7 mouse cellular contexts compared by ENCODE assay signal in genomic region chr6:147091136-147092120, GRCm38 (mm10). TPM values are rescaled to one million over a fixed set of nuclear protein-coding genes. Genes with fewer than 3 reads are reported as not detected.
DNase-seq lines count a peak whose midpoint lies in the region; ATAC-seq lines count a peak whose summit lies in the region.

Gene Klhl42, plus strand, starts transcription at chr6:147091379.

- H3K27me3 ChIP-seq in midbrain, embryonic 11.5 days (ENCODE audit: control insufficient read depth, insufficient read depth, low read length) = no peaks in the 10 kb centered on the region

- intact Hi-C loops in left cerebral cortex, postnatal 4 days (cut with DNase I) = no loop called here

- ATAC-seq in granulocyte monocyte progenitor cell, adult 5-6 weeks (replicated peaks; ENCODE audit: poor library complexity, severe bottlenecking) = peak; percentile 83
- peak; percentile 90 for ATAC-seq in midbrain, embryonic 11.5 days (ENCODE audit: low FRiP score)

- under 1% methylated on average over 99 of the region's 99 CpGs for WGBS in midbrain, embryonic 11.5 days

- H3K4me1 ChIP-seq in midbrain, embryonic 11.5 days (ENCODE audit: control insufficient read depth, insufficient read depth, low read length) = peaks cover 13% of the 10 kb centered on the region

- peak within 1 kb of the TSS; percentile 72 for H3K27ac ChIP-seq in midbrain, embryonic 11.5 days (ENCODE audit: low read depth, low read length)

- H3K9me3 ChIP-seq in midbrain, embryonic 11.5 days (ENCODE audit: control insufficient read depth, low read length) = no peaks in the 10 kb centered on the region

- H3K4me2 ChIP-seq in midbrain, embryonic 11.5 days = peak within 1 kb of the TSS; percentile 98

- DNase-seq in adrenal gland, adult 2 months = peak; percentile 92
- peak; percentile 85 for DNase-seq in embryo, embryonic 11 days
- DNase-seq in kidney, adult 11 months = peak; percentile 71
- DNase-seq in left cerebral cortex, postnatal 4 days = peak; percentile 64
- peak; percentile 97 for DNase-seq in midbrain, embryonic 11.5 days (ENCODE audit: low spot score, missing footprints)
- peak; percentile 30 for DNase-seq in skeletal muscle tissue, adult 2 months (ENCODE audit: low read depth, low spot score)

- peak within 1 kb of the TSS; percentile 92 for H3K9ac ChIP-seq in midbrain, embryonic 11.5 days (ENCODE audit: low read length)

- H3K36me3 ChIP-seq in midbrain, embryonic 11.5 days (ENCODE audit: control insufficient read depth, insufficient read depth, low read length) = no peaks in the 10 kb centered on the region

- peak within 1 kb of the TSS; percentile 71 for H3K4me3 ChIP-seq in midbrain, embryonic 11.5 days (ENCODE audit: low read depth, low read length)

RNA-seq across cellular contexts. Expression of gene Klhl42, which starts in this region (rescaled TPM):
- 10 to 100 TPM; 20.9 to 21.3 TPM for total RNA-seq in adrenal gland, adult 2 months (2021)
- polyA plus RNA-seq in adrenal gland, adult 2 months (2012; rRNA removed) = 16.4 and 20.6 TPM in 2 replicates
- total RNA-seq in granulocyte monocyte progenitor cell, adult 5-6 weeks (2014; fragmentation: Nextera tagmentation) = 6.5 and 14.0 TPM in 2 replicates
- 5.9 and 7.7 TPM in 2 replicates for total RNA-seq in granulocyte monocyte progenitor cell, adult 5-6 weeks (2017)
- total RNA-seq in left cerebral cortex, postnatal 4 days (2021) = 10 to 100 TPM; 22.4 to 24.3 TPM
- polyA plus RNA-seq in midbrain, embryonic 11.5 days (2014; fragmentation: Nextera tagmentation; extraction: Ambion mirVana) = 8.6 and 9.3 TPM in 2 replicates

Comparison
In these comparisons a context has a peak if more than half of its experiments do, and no peak if none do; other contexts are left out.
1. Peak in every context shown above with its lines: DNase-seq, ATAC-seq, H3K4me3 ChIP-seq and H3K27ac ChIP-seq.
2. DNase-seq: peak in every context shown above with its lines; median percentile 97 in midbrain, embryonic 11.5 days; 92 in adrenal gland, adult 2 months; 85 in embryo, embryonic 11 days; 71 in kidney, adult 11 months; 64 in left cerebral cortex, postnatal 4 days; 30 in skeletal muscle tissue, adult 2 months.